Mouse (Mus musculus): ENCODE data around the gene Edrf1. TPM values are rescaled to one million over a fixed set of nuclear protein-coding genes. Genes with fewer than 3 reads are reported as not detected.

The Edrf1 gene
- polyA plus RNA-seq, 1 experiment, result 5.5 TPM

DNA sequence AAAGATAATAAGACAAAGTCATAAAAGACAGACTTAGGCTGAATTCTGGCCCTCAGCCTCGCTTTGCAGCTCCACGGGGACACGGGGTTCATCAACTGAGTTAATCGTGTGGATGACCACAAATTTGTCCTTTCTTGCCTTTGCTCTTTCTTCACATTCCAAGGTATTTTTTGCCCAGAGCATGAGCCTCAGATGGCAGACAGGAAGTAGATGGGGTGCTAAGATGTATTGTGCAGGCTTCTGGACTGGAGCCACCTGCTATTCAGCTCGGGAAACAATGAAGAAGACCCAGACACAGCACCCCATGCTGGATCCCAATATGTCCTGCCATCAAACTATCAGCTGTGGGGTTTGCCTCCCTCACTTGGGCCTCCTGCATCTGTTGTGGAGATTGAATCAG is 30.0 kb upstream of the Edrf1 start:
- WGBS, result 23% methylated on average over 5 of the region's 5 CpGs
- Histone ChIP-seq H3K27me3 (ENCODE audit: control insufficient read depth, insufficient read depth, low read length) (no peaks in the 10 kb centered on the region), H3K27ac (ENCODE audit: insufficient read depth, low read depth, low read length) (no peak overlapping the region), H3K4me3 (ENCODE audit: low read depth, low read length) (no peak overlapping the region), H3K36me3 (ENCODE audit: control insufficient read depth, insufficient read depth, low read length) (no peaks in the 10 kb centered on the region), H3K4me1 (ENCODE audit: control insufficient read depth, insufficient read depth, insufficient read length, low read length) (peaks cover 23% of the 10 kb centered on the region; the same call in 1 of the 2 replicates)
- no peak for TF ChIP-seq POLR2A (IDR thresholded peaks at IDR 0.05; ENCODE audit: low read depth, low read length)
- no peak for TF ChIP-seq CTCF (IDR thresholded peaks at IDR 0.05; ENCODE audit: extremely low read depth, insufficient read length, insufficient replicate concordance, low read depth, low read length)

DNA sequence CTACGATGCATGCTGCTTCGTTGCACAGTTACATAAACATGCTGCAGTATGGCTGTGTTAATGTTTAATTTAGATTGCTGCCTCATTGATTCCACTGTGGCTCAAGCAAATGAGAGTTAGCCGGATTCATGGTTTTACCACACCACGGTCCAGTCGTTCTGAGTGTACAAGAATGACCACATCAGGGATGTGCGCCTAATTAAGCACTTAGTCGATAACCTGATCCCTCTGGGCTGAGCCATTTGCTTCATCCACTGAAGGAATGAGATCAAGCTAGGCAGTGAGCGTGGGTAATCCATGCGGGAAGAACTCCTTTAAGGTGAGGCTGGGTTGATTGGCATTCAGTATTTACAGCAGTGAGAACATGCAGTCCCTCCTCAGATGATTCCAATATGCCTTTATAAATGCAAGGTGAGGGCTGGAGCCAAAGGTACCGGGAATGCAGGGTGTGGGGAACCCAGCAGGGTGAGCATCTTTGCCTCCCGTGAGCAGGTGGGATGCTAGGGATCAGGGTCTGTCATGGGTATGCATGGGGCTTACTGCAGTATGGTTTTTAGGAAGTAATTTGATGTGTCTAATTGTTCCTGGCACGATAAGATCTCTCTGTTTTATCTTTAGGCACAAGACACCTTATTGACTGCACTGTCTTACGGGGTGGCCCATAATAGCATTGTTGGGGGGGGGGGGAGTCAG is 29.3 kb upstream of the Edrf1 start:
- 29% methylated on average over 13 of the region's 13 CpGs for WGBS
- Histone ChIP-seq H3K36me3 (ENCODE audit: control insufficient read depth, insufficient read depth, low read length) (no peaks in the 10 kb centered on the region), H3K27ac (ENCODE audit: insufficient read depth, low read depth, low read length) (no peak overlapping the region), H3K27me3 (ENCODE audit: control insufficient read depth, insufficient read depth, low read length) (no peaks in the 10 kb centered on the region), H3K4me1 (ENCODE audit: control insufficient read depth, insufficient read depth, insufficient read length, low read length) (peaks cover 23% of the 10 kb centered on the region; the same call in 1 of the 2 replicates), H3K4me3 (ENCODE audit: low read depth, low read length) (no peak overlapping the region)
- TF ChIP-seq POLR2A (IDR thresholded peaks at IDR 0.05; ENCODE audit: low read depth, low read length) (no peak), CTCF (IDR thresholded peaks at IDR 0.05; ENCODE audit: extremely low read depth, insufficient read length, insufficient replicate concordance, low read depth, low read length) (no peak)

GRCm38 (mm10) chr7:133608631-133609340 is 28.6 kb upstream of the Edrf1 start:
- H3K27me3 ChIP-seq (ENCODE audit: control insufficient read depth, insufficient read depth, low read length), result no peaks in the 10 kb centered on the region
- H3K36me3 ChIP-seq (ENCODE audit: control insufficient read depth, insufficient read depth, low read length), result no peaks in the 10 kb centered on the region
- no peak overlapping the region for H3K4me3 ChIP-seq (ENCODE audit: low read depth, low read length)
- no peak overlapping the region for H3K27ac ChIP-seq (ENCODE audit: insufficient read depth, low read depth, low read length)
- TF ChIP-seq CTCF (IDR thresholded peaks at IDR 0.05; ENCODE audit: extremely low read depth, insufficient read length, insufficient replicate concordance, low read depth, low read length) (no peak), POLR2A (IDR thresholded peaks at IDR 0.05; ENCODE audit: low read depth, low read length) (no peak)
- H3K4me1 ChIP-seq (ENCODE audit: control insufficient read depth, insufficient read depth, insufficient read length, low read length), result peaks cover 18% of the 10 kb centered on the region; the same call in 1 of the 2 replicates
- 55% methylated on average over 13 of the region's 13 CpGs for WGBS

GRCm38 (mm10) chr7:133609585-133609984 is 27.8 kb upstream of the Edrf1 start:
- Histone ChIP-seq H3K36me3 (ENCODE audit: control insufficient read depth, insufficient read depth, low read length) (no peaks in the 10 kb centered on the region), H3K4me1 (ENCODE audit: control insufficient read depth, insufficient read depth, insufficient read length, low read length) (peaks cover 16% of the 10 kb centered on the region; the same call in 1 of the 2 replicates), H3K27me3 (ENCODE audit: control insufficient read depth, insufficient read depth, low read length) (no peaks in the 10 kb centered on the region), H3K4me3 (ENCODE audit: low read depth, low read length) (no peak overlapping the region), H3K27ac (ENCODE audit: insufficient read depth, low read depth, low read length) (no peak overlapping the region)
- 77% methylated on average over 8 of the region's 8 CpGs for WGBS
- TF ChIP-seq POLR2A (IDR thresholded peaks at IDR 0.05; ENCODE audit: low read depth, low read length), result no peak
- no peak for TF ChIP-seq CTCF (IDR thresholded peaks at IDR 0.05; ENCODE audit: extremely low read depth, insufficient read length, insufficient replicate concordance, low read depth, low read length)

GRCm38 (mm10) chr7:133612981-133613380 is 24.4 kb upstream of the Edrf1 start:
- 78% methylated on average over 2 of the region's 2 CpGs for WGBS
- Histone ChIP-seq H3K27me3 (ENCODE audit: control insufficient read depth, insufficient read depth, low read length) (no peaks in the 10 kb centered on the region), H3K36me3 (ENCODE audit: control insufficient read depth, insufficient read depth, low read length) (no peaks in the 10 kb centered on the region), H3K4me3 (ENCODE audit: low read depth, low read length) (no peak overlapping the region), H3K4me1 (ENCODE audit: control insufficient read depth, insufficient read depth, insufficient read length, low read length) (peaks cover 3% of the 10 kb centered on the region; the same call in 1 of the 2 replicates), H3K27ac (ENCODE audit: insufficient read depth, low read depth, low read length) (no peak overlapping the region)
- TF ChIP-seq POLR2A (IDR thresholded peaks at IDR 0.05; ENCODE audit: low read depth, low read length) (no peak), CTCF (IDR thresholded peaks at IDR 0.05; ENCODE audit: extremely low read depth, insufficient read length, insufficient replicate concordance, low read depth, low read length) (no peak)

DNA sequence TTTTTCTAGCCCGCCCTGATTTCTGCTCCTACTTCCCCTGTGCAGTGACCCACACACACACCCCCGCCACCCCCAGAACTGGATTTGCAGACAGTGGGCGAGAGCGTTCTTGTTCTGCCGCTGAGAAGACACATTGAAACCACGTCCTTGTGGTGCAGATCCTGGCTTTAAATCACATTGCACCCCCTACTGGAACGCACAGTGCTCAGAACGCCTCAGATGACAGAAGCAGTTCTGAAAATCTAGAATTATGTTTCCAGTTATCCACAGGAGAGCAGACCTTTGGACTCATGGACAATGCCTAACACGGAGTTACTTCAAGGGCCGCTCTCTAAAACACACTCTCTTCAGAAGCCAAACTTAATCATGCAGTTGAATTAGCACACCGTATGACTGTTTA is 16.6 kb upstream of the Edrf1 start:
- Histone ChIP-seq H3K27ac (ENCODE audit: insufficient read depth, low read depth, low read length) (no peak overlapping the region), H3K36me3 (ENCODE audit: control insufficient read depth, insufficient read depth, low read length) (no peaks in the 10 kb centered on the region), H3K27me3 (ENCODE audit: control insufficient read depth, insufficient read depth, low read length) (no peaks in the 10 kb centered on the region), H3K4me3 (ENCODE audit: low read depth, low read length) (no peak overlapping the region), H3K4me1 (ENCODE audit: control insufficient read depth, insufficient read depth, insufficient read length, low read length) (no peaks in the 10 kb centered on the region)
- 16% methylated on average over 11 of the region's 11 CpGs for WGBS
- TF ChIP-seq CTCF (IDR thresholded peaks at IDR 0.05; ENCODE audit: extremely low read depth, insufficient read length, insufficient replicate concordance, low read depth, low read length) (no peak), POLR2A (IDR thresholded peaks at IDR 0.05; ENCODE audit: low read depth, low read length) (no peak)

DNA sequence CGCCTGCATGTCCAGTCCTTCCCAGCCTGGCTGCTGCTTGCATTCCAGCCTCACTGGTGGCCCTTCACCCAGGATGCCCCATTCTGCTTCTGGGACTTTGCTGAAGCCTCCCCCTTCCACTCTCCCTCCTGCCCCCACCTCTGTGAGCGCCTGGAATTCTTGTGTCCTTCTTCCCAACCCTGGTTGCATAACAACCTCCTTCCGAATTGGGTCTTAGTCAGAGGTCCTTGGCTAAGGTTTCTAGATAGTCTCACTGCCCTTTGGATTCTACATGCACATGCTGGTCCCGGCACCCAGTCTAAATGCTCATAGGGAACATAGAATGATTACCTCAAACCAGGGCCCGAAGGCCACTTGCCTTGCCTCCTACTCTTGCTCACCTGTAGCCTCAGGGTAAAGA is 14.1 kb upstream of the Edrf1 start:
- Histone ChIP-seq H3K4me3 (ENCODE audit: low read depth, low read length) (no peak overlapping the region), H3K27ac (ENCODE audit: insufficient read depth, low read depth, low read length) (no peak overlapping the region), H3K36me3 (ENCODE audit: control insufficient read depth, insufficient read depth, low read length) (no peaks in the 10 kb centered on the region), H3K4me1 (ENCODE audit: control insufficient read depth, insufficient read depth, insufficient read length, low read length) (no peaks in the 10 kb centered on the region), H3K27me3 (ENCODE audit: control insufficient read depth, insufficient read depth, low read length) (no peaks in the 10 kb centered on the region)
- no peak for TF ChIP-seq CTCF (IDR thresholded peaks at IDR 0.05; ENCODE audit: extremely low read depth, insufficient read length, insufficient replicate concordance, low read depth, low read length)
- TF ChIP-seq POLR2A (IDR thresholded peaks at IDR 0.05; ENCODE audit: low read depth, low read length), result no peak
- 78% methylated on average over 5 of the region's 5 CpGs for WGBS

All from small intestine, adult 2 months (tissue).